Mouse (Mus musculus) C2C12 (cell line): ENCODE measurements around the gene Dcaf7.

Source experiments
- CEBPB ChIP-seq: IDR thresholded peaks from one replicate; pipeline ENCODE4 v1.6.1; 2011; ENCODE audit warnings: low read depth, mild to moderate bottlenecking, control low read depth, moderate library complexity
- CTCF ChIP-seq: IDR thresholded peaks from one replicate; pipeline ENCODE4 v1.5.1; 2011; ENCODE audit not compliant: control insufficient read depth, insufficient read depth, insufficient read length
- MYOD1 ChIP-seq: IDR thresholded peaks from one replicate; pipeline ENCODE4 v1.6.1; 2011; ENCODE audit warnings: low read depth; ENCODE audit not compliant: control insufficient read depth, insufficient read length

GRCm38 (mm10) chr11:106044349-106044748 is 7.7 kb downstream of the Dcaf7 start:
- TF ChIP-seq CTCF (no peak), MYOD1 (no peak), CEBPB (no peak)
